Mouse (Mus musculus) telencephalon, adult 2 months (tissue): ENCODE data around the gene Tspan14.

Experiments
- DNase-seq: peaks from one replicate; pipeline ENCODE4 v3.0.0-alpha.2; 2011; ENCODE audit warnings: low read depth, low spot score

The Tspan14 gene

GRCm38 (mm10) chr14:40966392-40966861, at the start of gene Tspan14:
Gene Tspan14 (minus strand): TSS chr14:40966807.
- DNase-seq = no peak

GRCm38 (mm10) chr14:41014701-41015240, 48.2 kb upstream of the Tspan14 start:
- peak; percentile 57 for DNase-seq

GRCm38 (mm10) chr14:41013630-41014613, 47.3 kb upstream of the Tspan14 start, which contains the start of gene Fam213a:
Gene Fam213a (minus strand): TSS chr14:41013788.
- peak; percentile 84 for DNase-seq

GRCm38 (mm10) chr14:41013143-41013542, 46.5 kb upstream of the Tspan14 start:
- DNase-seq = no peak

GRCm38 (mm10) chr14:41011916-41012315, 45.3 kb upstream of the Tspan14 start:
- no peak for DNase-seq

GRCm38 (mm10) chr14:41008138-41008537, 41.5 kb upstream of the Tspan14 start:
- DNase-seq = no peak

GRCm38 (mm10) chr14:41007641-41008040, 41.0 kb upstream of the Tspan14 start:
- DNase-seq = no peak

GRCm38 (mm10) chr14:41006899-41007298, 40.3 kb upstream of the Tspan14 start:
- DNase-seq = peak; percentile 22

- no peak for DNase-seq
These were observed 39.7 kb upstream of the Tspan14 start for GRCm38 (mm10) chr14:41006263-41006662.

GRCm38 (mm10) chr14:41005716-41006115, 39.1 kb upstream of the Tspan14 start:
- DNase-seq = no peak

- no peak for DNase-seq
These were observed 37.9 kb upstream of the Tspan14 start for GRCm38 (mm10) chr14:41004201-41005141.

GRCm38 (mm10) chr14:41001576-41001975, 35.0 kb upstream of the Tspan14 start:
- DNase-seq = no peak

- DNase-seq = no peak
These were observed 34.2 kb upstream of the Tspan14 start for GRCm38 (mm10) chr14:41000801-41001200.

GRCm38 (mm10) chr14:40999904-41000645, 33.5 kb upstream of the Tspan14 start:
- no peak for DNase-seq

GRCm38 (mm10) chr14:40996171-40996570, 29.6 kb upstream of the Tspan14 start:
- no peak for DNase-seq

- DNase-seq = no peak
These were observed 25.9 kb upstream of the Tspan14 start for GRCm38 (mm10) chr14:40992464-40992863.

- no peak for DNase-seq
These were observed 22.2 kb upstream of the Tspan14 start for GRCm38 (mm10) chr14:40988780-40989179.

- DNase-seq = no peak
These were observed 20.6 kb upstream of the Tspan14 start for GRCm38 (mm10) chr14:40987184-40987583.

- DNase-seq = no peak
These were observed 19.0 kb upstream of the Tspan14 start for GRCm38 (mm10) chr14:40985635-40986034.

GRCm38 (mm10) chr14:40979723-40980122, 13.1 kb upstream of the Tspan14 start:
- DNase-seq = no peak

- no peak for DNase-seq
These were observed 12.4 kb upstream of the Tspan14 start for GRCm38 (mm10) chr14:40979002-40979401.
